Mouse (Mus musculus) left cerebral cortex, adult 8-10 months (tissue): ENCODE results near the gene Sp2. TPM values are rescaled to one million over a fixed set of nuclear protein-coding genes. Genes with fewer than 3 reads are reported as not detected.

Experiments used
- DNase-seq, 2 experiments: peaks; one replicate each; pipeline ENCODE4 v3.0.0; 2022; ENCODE audit warnings: low spot score in 2 of 2
- total RNA-seq, 4 experiments: library from RNA; stranded (reverse); gene quantifications; 2 replicates each; pipeline ENCODE4 v1.2.4; 2022

The Sp2 gene
- total RNA-seq, 4 experiments from 2014 or later = 10.7 to 15.0 (median 13.0) TPM

DNA sequence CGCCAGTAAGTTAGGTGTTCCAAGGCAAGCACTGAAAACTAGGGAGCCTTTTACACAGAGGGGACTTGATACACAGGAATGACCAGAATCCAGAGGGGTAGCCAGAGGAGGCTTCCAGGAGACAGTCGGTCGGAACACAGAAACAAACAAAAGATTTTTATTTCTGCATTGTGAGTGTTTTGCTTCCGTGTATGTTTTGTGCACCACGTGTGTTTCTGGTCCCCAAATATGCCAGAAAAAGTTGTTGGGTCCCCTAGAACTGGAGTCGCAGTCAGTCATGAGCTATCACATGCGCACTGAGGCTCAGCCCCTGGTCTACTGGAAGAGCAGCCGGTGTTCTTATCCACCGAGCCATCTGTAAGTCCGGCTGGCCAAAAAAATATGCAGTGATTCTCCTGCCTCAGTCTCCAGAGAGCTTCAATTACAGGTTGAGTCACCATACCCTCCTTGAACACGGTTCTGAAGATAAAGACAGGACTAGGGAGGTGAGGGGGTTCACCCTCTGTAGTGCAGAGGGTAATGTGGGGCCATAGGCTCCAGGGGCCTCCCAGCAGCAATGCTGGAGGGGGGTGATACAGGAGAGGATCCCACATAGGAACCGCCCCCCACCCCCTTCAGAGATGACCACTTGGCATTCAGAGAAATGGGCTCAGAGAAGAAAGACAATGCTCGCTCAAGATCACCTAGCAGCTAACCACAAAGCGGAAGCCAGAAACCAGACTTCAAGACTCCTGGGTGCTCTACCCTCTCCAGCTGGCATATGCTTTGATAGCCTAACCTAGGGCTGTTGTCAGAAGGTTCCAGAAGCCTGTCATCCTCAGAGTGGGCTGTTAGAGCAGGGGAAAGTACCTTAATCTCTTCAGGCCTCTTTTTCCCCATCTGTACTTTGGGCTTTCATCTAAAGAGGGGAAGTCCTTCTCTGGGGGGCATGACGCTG, 13.3 kb upstream of the Sp2 start:
- no peak for DNase-seq

DNA sequence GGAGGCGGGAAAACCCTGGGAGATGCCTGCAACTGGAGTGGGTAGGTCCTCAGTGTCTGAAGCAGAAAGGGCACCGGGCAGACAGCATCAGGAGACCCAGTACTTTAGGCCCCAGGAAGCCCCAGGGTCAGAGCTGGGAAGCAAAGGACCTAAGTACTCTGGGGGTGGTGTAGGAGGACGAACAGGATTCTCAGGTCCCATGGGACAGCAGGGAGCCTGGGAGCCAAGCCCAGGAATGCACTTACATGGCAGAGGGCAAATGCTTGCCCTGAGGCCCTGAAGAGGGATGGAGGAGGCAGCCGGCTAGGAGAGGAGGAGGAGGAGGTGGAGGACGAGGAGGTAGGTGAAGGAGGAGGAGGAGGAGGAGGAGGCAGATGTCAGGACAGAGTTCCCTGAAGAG, 12.3 kb upstream of the Sp2 start:
- no peak for DNase-seq

DNA sequence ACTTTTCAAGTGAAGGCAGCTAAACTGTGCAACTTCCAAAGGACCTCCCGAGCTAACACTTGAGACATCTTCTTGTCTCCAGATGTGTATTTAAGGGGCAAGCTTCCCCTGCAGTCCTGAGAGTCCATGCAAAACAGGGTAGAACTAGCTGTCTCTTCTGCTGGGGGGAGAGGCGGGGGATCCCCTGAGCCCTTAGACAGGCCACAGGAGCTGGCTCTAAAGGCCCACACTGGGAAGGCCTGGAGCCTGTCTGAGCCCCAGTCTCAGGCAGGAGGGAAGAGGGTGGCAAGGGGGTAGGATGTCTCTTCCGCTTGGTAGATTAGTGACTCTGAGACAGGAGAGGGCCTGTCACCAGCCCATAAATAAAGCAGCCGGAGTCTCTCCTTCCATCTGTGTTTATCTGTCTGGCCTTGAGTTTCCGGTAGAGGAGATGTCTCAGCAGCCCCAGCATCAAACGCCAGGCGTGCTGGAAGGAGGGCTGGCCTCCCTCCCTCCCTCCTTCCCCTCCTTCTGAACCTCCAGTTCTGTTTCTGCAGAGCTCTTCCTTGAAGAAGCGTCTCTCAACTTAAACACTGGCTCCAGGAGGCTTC, 10.1 kb upstream of the Sp2 start:
- no peak for DNase-seq

DNA sequence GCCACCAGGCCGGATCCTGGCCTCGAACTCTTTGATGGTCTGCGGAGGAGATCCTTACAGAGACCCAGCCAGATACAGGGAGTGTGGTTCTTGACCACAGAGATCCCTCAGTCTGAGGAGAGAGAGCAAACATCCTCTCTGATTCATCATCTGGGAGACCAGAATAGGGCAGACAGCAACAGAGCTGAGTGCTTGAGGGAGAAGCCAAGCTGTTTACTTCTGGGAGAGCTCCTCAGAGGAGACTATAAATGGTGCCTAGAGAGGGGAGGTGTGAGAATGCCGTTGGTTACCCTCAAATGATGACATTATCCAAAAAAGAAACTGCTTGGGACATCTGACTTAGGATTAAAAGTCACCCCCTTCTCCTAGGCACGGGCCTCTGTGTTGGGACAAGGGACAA, 8.7 kb upstream of the Sp2 start:
- DNase-seq = no peak

DNA sequence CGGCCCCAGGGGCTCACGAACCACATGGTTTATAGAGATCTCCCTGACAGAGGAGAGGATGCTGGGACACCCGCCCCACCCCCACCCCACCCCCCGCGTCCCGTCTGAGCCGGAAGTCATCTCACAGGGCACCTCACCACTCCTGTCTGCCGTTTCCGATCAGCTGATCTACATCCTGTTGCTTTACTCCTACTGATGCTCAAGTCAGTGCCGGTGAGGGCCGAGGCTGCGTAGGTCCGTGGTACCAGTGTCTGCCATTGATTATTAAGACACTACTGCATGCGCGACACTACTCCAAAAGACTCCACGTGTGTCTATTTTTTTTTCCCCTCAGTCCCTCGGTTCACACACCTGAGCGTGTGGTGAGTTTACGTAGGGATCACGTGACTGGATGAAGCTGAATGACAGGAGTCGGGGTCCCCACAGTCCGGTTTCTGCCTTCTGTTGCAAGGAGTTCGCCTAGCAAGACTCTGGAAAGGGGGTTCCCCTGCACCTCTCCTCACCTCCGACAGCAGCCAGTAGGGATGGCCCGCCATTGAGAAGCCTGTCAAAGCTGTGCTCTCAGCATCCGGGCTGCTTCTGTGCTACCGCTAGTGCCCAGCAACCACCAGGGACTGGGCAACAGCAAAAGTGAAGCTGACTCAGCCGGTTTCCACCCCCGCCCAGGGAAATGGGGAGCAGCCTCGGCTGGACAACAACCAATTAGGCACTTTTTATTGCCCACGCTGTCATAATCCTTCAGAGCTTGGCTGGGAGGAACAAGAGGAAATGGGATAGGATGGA, 5.3 kb upstream of the Sp2 start:
- DNase-seq = no peak

DNA sequence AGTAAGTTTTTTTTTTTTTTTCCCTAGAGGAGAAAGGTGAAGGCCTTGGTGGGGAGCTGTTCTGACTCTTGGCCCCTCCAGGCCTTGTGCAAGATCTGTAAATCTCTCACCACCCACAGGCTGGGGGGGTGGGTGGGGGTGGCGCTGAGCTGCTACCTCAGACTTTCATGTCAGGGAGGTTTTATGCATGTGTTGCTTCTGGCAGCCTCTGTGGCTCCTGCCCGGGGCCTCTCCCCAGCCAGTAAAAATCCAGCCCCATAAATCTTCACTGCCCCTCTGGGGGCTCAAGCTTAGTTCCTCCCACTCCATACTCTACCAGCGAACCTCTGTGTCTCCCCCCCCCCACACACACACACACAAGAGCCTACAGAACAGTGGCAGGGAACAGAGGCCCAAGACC, 3.7 kb upstream of the Sp2 start:
- no peak for DNase-seq

DNA sequence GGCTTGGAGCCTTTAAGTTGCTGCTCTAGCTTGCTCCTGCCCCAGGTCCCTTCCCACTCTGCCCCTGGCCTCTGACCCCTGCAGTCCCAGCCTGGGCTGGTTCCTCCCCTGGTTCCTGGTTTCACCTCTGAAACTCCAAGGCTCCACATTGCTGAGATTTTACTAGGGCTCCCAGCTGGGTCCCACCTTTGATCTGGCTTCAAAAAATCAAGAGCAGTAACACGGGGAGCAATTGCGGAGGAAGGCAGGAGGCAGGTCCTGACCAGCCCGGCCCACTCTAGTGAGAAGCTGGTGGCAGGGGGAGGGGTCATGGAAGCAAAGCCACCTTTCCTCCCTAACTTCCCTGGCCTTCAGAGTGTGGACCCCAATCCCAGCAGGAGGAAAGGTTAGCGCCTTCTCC, 2.1 kb upstream of the Sp2 start:
- no peak for DNase-seq

DNA sequence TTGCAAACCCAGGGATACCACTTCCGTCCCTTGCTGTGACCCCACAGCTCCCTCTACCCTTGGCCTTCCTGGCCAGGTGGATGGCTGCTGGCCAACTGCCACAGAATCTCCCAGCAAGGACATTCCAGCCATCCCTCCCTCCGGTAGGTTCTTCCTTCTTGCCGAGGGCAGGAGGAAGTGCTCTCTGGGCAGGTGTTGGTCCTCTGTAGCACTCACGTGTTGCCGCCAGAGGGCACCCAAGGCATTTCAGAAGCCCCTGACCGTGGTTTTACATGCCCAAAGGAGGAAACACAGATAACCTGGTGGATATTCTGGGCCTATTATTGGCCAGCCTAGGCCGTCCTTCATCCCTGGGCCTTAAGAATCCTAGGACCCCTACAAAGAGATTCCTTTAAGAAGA, 404 bp downstream of the Sp2 start:
- DNase-seq = peak; percentile 65 to 69

DNA sequence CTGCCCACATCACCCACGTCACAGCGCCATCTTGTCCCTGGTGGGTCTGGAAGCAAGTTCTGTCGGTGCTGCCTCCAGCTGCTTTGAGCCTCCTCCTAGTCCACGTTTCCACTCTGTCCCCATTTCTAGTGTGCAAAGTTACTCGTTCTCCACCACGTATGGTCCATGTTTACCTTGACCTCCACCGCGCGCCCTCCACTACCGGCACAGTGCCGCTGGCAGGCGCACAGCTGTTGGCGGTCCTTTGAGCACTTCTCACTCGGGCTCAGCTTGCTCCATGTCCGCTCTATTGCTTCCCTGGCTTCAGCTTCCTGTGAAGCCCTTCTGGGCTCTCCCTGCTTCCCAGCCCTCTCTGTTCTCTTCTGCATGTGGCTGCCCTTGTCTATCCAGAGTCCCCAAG, 1.3 kb downstream of the Sp2 start:
- no peak for DNase-seq

DNA sequence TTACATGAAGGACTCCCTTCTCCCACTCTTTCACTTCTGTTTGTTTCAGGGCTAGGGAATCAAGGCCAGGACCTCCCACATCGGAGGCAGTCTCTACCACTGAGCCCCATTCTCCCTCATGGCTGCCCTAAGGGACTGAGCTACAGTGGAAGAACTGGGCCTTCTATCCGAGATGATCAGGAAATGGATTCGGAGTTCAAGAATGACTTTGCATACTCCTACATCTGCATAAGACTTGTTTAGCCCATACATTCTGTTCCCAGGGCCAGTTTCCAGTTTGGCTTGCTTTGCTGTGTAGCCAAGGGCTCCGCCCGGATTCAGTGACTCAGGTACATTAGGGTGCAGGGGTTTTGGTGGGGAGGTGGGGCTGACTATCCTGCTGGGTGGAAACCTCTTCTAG, 2.7 kb downstream of the Sp2 start:
- DNase-seq = no peak

DNA sequence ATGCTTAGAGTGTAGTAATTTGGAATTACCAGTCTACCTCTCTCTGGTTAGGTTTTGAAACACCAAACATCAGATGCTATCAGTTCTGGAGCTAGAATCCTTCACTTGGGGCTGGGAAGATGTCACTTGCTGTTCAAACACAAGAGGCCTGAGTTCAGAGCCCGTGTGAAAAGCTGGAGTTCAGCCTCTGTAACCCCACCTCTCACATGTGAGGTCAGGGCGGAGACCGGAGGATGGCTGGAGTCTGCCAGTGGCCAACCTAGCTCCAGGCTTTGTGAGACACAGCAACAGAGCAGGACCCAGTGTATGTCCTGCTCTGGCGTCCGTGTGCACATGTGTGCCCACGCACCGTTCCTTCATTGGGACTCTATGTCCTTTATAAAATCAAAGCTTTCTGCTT, 3.4 kb downstream of the Sp2 start:
- DNase-seq = no peak

DNA sequence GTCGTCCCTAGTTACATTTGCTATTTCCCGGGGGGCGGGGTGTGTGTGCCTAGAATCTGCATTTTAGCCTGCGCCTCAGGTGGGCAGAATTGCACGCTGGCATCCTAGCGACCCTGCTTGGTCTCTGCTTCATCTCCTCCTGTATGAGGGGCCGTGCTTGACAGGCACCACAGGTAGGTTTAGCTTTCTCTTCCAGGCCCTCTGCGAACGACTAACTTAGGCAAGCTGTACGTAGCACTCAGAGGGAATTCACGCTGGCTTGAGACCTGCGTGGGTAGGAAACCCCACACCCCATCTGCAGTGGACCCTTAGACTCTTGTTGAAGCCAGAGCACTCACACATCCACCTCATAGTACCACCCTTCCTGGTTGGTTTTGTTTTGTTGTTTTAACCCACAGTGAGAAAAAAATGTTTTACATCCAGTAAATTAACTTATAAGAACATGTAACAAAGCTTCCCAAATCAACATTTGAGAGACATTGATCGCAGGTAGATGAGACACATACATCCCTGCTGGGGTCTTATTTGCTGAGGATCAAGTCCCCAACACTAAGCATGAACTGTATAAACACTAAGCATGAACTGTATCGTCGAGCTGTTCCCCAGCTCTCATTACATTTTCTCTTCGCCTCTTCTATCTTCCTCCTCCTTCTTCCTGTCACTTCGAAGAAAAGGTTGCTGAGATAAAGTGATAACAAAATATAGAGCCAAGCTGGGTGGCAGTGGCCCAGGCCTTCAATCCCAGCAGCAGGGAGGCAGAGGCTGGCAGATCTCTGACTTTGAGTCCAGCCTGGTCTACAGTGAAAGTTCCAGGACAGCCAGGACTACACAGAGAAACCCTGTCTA, 4.1 kb downstream of the Sp2 start:
- no peak for DNase-seq

DNA sequence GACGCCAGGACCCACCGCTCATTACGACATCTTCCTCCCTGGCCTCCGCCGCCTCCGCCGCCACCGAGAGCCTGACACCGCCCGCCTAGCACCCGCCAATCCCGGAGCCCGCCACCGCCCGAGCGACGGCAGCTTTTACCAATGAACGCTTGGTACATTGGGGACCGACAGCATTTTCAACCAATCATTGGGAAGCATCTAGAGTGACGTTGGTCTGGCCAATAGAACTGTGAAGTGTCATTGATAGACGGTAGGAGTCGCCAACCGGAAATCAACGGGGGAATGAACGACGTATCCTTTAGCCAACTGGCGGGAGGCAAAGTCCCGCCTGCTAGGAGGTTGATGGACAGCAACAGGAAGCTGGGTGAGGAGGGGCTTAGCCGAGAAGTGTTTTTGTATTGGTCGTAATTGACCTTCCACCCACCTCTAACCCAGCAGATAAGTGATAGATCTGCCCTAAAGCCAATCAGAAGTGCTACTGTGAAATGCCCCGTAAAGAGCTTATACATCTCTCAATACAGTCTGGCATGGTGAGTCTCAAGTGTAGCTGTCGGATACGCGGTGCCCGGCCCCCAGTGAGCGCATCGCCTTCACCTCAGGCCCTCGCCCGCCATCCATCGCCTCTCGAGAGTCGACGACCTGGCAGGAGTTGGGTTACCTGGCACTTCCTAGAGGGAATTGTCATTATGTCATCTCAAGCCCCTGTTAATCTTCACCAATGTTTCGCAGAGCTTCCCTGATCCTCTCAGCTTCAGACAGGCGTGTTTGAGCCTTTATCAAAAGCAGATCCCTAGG, 5.0 kb downstream of the Sp2 start:
- DNase-seq = peak; percentile 99 to 100

DNA sequence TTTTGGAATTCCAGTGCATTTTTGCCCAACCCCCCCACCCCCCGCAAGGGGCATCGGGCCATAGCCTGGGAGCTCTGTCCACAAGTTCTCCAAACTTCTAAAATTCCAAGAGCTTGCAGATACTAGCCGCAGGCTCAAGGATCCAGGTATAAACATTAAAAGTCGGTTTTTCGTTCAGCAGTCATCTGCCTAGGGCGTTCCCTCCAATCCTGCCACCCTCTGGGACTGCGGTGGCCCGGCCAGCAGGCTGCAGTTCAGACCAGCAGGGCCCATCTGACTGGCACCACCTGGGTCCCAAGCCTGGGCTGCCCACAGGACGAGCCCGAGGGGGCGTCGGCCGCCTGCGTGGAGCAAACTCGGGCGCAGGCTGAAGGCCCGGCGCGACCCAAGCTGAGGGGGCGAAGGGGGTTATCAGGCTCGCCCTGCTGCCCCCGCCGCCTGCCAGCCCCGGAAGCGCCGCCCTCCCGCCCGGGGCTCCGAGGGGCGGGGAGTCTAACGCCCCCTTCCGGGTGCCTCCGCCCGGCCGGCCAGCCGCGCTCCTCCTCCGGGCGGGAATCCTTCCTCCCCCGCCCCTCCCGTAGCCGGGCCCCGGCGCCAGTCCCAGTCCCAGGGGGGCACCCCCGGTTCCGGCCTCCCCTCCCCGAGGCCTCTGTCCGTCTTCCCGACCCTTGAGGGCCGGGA, 5.7 kb downstream of the Sp2 start:
- peak; percentile 64 to 76 for DNase-seq

DNA sequence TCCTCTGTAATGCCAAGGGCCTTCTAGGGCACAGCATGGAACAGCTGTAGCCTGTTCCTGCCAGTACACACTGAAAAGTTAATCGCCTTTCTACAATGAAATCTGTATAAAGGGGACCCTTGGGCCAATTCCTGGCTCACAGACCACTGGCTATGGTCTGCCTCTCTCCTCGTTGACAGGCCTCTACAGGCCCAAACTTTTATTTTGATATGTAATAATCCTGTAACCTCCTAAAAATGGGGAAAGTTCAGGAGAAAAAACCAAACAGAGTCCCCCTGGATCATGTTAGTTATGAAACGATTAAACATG, 6.4 kb downstream of the Sp2 start:
- no peak for DNase-seq

DNA sequence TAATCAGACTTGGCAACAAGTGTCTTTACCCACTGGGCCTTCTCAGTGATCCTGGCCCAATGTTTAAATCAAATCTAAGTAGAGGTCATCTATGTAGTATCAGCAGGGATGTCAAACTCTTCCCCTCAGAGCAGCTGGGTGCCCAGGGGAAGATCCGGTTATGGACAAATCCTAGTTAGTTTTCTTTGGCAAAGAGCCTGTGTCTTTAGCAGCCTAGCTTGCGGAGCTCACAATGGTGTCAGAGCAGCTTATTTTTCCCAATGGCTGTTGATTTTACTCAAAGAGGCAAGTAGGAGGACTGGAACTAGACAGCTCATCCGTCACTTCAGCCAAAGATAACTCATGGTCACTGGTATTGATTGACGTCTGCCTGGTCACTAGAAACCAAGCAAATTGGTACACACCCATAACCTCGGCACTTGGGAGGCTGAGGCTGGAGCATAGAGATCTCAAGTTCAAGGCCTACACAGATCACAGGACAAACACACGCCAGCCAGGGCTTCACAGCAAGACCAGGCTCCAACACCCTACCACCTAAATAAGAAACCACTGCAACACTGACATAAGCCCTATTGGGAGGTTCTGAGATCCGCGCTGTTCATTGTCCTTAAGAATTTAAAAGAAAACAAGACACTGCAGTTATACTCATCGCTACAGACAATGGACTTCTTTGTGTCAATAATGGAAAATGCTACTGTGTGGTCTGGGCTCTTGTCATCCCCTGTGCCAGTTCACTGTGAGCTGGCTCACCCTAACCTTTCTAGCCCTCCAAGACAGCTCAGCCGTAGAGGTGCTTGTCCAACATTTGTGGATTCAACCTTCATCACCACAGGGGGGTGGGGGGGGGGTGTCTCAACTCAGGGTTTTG, 7.0 kb downstream of the Sp2 start:
- no peak for DNase-seq

DNA sequence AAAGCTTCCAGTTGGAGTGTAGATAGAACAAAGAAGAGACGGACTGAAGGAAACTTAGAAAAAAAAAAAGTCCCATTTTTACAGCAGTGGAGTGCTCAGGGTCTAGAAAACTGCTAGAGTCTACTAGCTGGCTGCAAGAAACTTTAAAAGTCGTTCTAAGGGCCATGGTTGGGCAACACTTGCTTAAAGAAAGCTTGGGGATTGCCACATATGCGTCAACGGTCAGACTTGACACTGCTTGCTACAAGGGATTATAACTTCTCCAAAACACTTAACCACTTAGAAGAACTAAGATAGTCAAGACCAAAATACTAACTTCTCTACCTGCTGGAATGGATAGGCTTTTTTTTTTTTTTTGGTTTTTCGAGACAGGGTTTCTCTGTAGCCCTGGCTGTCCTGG, 7.9 kb downstream of the Sp2 start:
- no peak for DNase-seq

DNA sequence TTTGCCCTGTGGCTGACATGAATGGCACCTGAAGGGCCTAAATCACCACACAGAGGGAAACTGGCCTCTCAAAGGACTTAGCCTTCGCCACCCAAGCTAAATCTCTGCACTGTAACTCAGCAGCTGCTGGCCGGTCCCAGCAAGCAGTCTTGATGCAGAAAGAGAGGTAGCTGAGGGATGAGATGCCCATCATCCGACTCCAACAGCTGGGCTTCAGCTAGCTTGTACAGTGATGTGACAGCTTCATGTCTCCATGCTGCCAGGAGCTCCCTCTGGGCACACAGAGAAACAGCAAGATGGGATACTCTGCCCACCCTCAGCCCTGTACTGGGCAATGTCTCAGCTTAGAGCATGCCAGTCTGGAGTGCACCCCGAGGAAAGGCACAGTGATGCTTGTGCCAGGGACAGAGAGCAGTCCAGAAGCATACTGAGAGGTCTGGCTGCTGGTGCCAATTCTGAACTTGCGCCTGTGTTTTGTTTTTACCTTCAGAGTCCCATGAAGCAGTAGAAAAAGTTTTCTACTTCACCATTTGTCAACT, 9.3 kb downstream of the Sp2 start:
- DNase-seq = no peak

DNA sequence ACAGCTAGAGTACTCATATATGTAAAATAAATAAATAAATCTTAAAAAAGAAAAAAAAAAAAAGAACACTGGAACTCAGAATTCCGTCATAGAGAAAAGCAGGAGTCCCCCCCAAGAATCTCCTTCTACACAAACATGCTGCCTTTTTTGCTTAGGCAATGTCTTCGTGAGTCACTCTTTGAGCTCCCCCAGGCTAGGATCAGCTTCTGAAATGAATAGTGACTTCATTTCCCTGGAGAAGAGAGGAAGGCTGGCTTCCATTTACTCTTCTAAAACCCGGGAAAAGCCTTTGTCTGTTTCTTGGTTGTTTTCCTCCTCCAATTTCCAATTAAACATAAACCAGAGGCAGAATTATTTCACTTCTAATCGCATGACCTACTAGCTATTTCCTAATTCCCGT, 9.9 kb downstream of the Sp2 start:
- no peak for DNase-seq
